Mouse (Mus musculus) granulocyte monocyte progenitor cell, adult 5-6 weeks (primary cell): ENCODE measurements around the gene Slc29a3. TPM values are rescaled to one million over a fixed set of nuclear protein-coding genes. Genes with fewer than 3 reads are reported as not detected.
"Not testable (repeated sequence)": the region's sequence is repeated elsewhere in the genome, so short reads cannot be mapped to it uniquely, and the experiment has no call there.

Experiments used
- ATAC-seq: replicated peaks from 2 replicates; pipeline ENCODE4 v1.8.0; 2016; ENCODE audit warnings: mild to moderate bottlenecking, moderate TSS enrichment, inconsistent platforms; ENCODE audit not compliant: poor library complexity, severe bottlenecking
- total RNA-seq, 2 experiments: library from RNA; stranded (forward) in 1 of 2; stranded (reverse) in 1 of 2; fragments of 200-712, 200-1000 nt in 1 of 2; fragments of >200 nt in 1 of 2; fragmentation: Nextera tagmentation in 1 of 2; gene quantifications; 2 replicates each; pipeline ENCODE4 v1.2.3; 2014 to 2017

Gene Slc29a3
- total RNA-seq, 2 experiments from 2014 or later: 15.2 to 51.0 TPM

GRCm38 (mm10) chr10:60768614-60769013, 16.0 kb upstream of the Slc29a3 start:
- ATAC-seq: no peak

- no peak for ATAC-seq
Observed at GRCm38 (mm10) chr10:60767400-60767799, 14.8 kb upstream of the Slc29a3 start.

- no peak for ATAC-seq
Observed at GRCm38 (mm10) chr10:60762126-60762525, 9.5 kb upstream of the Slc29a3 start.

GRCm38 (mm10) chr10:60760377-60760776, 7.8 kb upstream of the Slc29a3 start:
- ATAC-seq: peak; percentile 90

- ATAC-seq: peak; percentile 21; the same call in 1 of the 2 replicates
Observed at GRCm38 (mm10) chr10:60756992-60757391, 4.4 kb upstream of the Slc29a3 start.

- ATAC-seq: no peak
Observed at GRCm38 (mm10) chr10:60756146-60756545, 3.6 kb upstream of the Slc29a3 start.

GRCm38 (mm10) chr10:60753941-60754340, 1.3 kb upstream of the Slc29a3 start:
- ATAC-seq: no peak

- no peak for ATAC-seq
Observed at GRCm38 (mm10) chr10:60753261-60753660, 667 bp upstream of the Slc29a3 start.

GRCm38 (mm10) chr10:60747667-60748212, 4.9 kb downstream of the Slc29a3 start:
- ATAC-seq: no peak

GRCm38 (mm10) chr10:60746512-60746911, 6.1 kb downstream of the Slc29a3 start:
- no peak for ATAC-seq

GRCm38 (mm10) chr10:60744543-60745290, 7.9 kb downstream of the Slc29a3 start:
- peak; percentile 74 for ATAC-seq

- ATAC-seq: no peak
Observed at GRCm38 (mm10) chr10:60743681-60744080, 8.9 kb downstream of the Slc29a3 start.

- no peak for ATAC-seq
Observed at GRCm38 (mm10) chr10:60742942-60743341, 9.7 kb downstream of the Slc29a3 start.

GRCm38 (mm10) chr10:60742296-60742695, 10.3 kb downstream of the Slc29a3 start:
- not testable (repeated sequence) for ATAC-seq

- ATAC-seq: peak; percentile 26
Observed at GRCm38 (mm10) chr10:60741435-60741834, 11.2 kb downstream of the Slc29a3 start.

GRCm38 (mm10) chr10:60739619-60740363, 12.8 kb downstream of the Slc29a3 start:
- ATAC-seq: peak; percentile 63

GRCm38 (mm10) chr10:60737886-60738640, 14.5 kb downstream of the Slc29a3 start:
- peak; percentile 57 for ATAC-seq

GRCm38 (mm10) chr10:60737169-60737728, 15.3 kb downstream of the Slc29a3 start:
- ATAC-seq: no peak

GRCm38 (mm10) chr10:60735737-60736136, 16.9 kb downstream of the Slc29a3 start:
- ATAC-seq: no peak

- no peak for ATAC-seq
Observed at GRCm38 (mm10) chr10:60733471-60733870, 19.1 kb downstream of the Slc29a3 start.
